Mouse (Mus musculus) cerebellum, postnatal 25 days (tissue): Measurements from ENCODE around the gene Pdia4.
"Not testable (repeated sequence)": the region's sequence is repeated elsewhere in the genome, so short reads cannot be mapped to it uniquely, and the experiment has no call there.

ENCODE experiments used
- DNase-seq, 2 experiments: peaks; one replicate each; pipeline ENCODE4 v3.0.0; 2021; ENCODE audit warnings: mixed read lengths in 2 of 2

Pdia4 gene

GRCm38 (mm10) chr6:47813257-47813878 lies at the start of gene Pdia4:
Gene Pdia4 (minus strand): TSS chr6:47813430.
- DNase-seq: peak; percentile 97 to 98

GRCm38 (mm10) chr6:47857729-47858128 lies 44.5 kb upstream of the Pdia4 start:
- DNase-seq: not testable (repeated sequence)

DNA sequence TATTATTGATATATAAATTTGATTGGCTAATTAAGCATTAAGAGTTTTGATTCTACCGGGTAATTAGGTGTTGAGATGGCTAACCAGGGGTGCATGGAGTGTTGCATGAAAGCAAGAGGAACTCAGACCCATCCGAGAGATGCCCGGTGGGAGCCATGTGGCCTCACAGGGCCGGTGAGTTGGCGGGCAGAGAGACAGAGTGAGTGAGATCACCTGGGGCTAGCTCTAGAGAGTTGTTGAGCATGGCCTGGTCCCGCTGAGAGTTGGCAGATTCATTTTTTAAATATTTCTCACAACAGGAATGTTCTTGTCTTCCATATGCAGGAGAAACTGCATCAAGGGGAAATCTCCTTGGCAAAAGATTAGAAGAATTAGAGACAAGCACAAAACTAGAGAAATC lies 44.0 kb upstream of the Pdia4 start:
- DNase-seq: peak; percentile 31 to 51

DNA sequence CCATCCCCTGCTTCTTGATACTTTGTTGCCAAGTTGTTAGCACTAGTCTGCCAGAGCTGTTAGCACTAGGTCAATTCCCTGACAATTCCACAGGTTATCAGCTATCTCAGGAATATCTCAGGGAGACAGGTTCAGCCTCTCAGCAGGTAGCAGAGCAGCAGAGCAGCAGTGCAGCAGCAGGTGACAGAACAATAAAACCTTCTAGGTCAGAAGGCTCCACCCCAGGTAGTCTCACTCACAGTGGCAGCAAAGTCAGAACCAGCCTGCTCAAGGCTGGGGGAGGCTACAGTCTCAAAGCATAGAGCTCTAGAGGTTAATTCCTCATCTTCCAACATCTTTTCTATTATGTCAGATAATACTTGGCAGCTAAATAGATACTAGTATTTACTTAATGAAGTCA lies 32.5 kb upstream of the Pdia4 start:
- no peak for DNase-seq

DNA sequence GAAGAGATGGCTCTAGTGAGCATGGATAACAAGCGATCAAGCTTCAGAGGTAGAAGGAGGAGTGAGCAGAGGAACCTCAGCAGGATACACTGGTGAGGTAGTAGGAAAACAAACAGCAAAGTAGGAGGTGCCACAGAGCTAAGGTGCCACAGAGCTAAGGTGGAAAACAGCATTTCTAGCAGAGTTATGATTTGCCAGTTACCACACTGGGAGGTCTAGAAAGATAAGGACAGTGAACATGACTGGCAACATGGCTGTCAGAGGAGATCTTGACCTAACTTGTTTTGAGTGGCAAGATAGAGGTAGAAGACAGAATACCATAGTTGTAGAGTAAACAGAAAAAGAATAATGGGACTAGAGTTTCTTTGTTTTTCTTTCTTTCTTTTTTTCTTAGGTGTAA lies 29.1 kb upstream of the Pdia4 start:
- DNase-seq: no peak

DNA sequence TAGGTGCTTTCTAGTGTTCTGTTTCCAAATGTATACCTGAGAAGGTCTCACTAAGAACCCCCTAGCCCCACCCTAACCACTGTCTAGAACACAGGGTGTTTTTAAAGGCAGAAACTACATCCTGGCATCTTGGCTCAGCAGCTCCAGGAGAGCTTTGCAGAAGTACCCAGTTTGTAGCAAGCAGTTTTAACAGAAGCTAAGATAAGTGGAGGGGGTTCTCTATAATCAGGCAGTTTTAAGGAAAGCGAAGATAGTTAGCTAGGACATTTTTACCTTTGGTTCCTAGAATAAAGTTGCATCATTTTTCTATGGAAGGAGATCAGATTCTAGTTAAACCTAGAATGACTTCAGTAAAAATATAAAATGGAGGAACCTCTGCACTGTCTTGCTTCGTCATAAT lies 28.6 kb upstream of the Pdia4 start:
- no peak for DNase-seq

DNA sequence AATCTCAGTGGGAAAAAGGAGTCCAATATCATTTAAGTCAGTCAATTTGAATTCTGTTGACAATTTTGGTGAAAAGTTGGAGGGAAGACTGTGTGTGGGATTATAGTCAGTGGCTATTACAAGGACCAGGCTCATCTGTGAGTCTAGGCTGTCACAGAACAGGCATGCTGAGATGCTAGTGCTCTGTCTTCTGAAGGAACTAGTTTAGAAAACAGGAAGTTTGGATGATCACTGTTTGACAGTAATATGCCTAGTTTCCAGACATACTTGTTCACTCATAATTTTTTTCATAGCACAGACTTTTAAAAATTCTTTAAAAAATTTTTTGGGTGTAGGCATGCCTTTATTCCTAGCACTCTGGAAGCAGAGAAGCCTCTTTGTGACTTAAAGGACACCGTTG lies 27.8 kb upstream of the Pdia4 start:
- no peak for DNase-seq

DNA sequence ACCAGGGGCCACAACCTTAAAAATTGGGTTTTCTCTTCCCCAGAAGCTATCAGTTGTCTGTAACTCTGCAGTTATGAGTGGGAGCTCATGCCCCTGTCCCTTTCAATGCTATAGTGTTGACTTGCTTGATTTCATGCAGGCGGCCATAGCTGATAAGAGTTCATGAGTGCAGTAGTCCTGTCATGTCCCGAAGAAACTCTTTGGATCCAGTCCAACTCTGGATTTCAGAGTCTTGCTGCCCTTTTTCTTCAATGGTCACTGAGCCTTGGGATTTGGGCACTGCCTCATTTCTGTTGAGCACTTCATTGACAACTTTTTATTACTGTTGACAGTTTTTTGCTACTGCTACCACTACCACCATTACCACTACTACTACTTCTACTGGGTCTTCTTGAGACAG lies 24.4 kb upstream of the Pdia4 start:
- DNase-seq: no peak

GRCm38 (mm10) chr6:47835984-47836521 lies 22.8 kb upstream of the Pdia4 start:
- peak; percentile 82 for DNase-seq

DNA sequence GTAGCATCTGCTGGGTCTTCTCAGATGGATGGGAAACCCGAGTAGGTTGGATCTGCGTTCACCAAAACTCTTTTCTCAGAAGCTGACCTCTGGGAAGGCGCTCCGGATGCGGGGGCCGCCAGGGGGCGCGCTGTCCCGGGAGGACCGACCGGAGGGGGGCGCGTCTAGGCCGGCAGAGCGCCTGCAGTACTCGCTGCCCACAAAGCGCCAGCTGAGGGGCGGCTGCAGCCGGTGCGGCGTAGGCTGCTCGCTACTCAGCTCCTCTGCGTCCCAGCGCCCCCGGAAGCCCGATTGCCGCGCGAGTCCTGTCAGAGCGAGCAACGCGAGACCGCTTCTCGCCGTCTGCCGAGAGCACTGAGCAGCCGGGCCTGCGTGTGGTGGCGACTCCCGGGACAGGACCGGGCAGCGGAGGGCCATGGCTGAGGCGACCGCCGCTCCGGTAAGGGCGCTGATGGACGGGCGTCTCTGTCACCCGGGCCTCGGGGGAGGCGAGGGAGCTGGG lies 22.3 kb upstream of the Pdia4 start, which contains the start of gene Zfp398:
Gene Zfp398 (plus strand): TSS at position 180 of the 502 bp plus-strand sequence.
- peak; percentile 99 for DNase-seq

DNA sequence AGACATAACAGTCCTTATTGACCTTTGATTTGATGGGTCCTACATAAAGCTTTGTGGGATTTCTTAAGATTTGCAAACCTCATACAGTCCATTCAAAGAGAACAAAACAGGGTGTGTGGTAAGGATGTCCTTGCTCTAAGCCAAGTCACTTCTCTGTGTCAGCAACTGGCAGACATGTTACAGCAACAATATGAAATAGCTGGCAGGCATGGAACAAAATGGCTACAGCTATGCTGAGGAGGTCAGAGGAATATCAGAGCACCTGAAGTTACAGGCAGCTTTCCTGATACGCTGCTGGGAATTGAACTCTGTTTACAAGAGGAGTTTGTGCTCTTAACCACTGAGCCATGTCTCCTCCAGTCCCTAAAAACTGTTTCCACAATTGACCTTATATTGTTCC lies 19.0 kb upstream of the Pdia4 start:
- no peak for DNase-seq

DNA sequence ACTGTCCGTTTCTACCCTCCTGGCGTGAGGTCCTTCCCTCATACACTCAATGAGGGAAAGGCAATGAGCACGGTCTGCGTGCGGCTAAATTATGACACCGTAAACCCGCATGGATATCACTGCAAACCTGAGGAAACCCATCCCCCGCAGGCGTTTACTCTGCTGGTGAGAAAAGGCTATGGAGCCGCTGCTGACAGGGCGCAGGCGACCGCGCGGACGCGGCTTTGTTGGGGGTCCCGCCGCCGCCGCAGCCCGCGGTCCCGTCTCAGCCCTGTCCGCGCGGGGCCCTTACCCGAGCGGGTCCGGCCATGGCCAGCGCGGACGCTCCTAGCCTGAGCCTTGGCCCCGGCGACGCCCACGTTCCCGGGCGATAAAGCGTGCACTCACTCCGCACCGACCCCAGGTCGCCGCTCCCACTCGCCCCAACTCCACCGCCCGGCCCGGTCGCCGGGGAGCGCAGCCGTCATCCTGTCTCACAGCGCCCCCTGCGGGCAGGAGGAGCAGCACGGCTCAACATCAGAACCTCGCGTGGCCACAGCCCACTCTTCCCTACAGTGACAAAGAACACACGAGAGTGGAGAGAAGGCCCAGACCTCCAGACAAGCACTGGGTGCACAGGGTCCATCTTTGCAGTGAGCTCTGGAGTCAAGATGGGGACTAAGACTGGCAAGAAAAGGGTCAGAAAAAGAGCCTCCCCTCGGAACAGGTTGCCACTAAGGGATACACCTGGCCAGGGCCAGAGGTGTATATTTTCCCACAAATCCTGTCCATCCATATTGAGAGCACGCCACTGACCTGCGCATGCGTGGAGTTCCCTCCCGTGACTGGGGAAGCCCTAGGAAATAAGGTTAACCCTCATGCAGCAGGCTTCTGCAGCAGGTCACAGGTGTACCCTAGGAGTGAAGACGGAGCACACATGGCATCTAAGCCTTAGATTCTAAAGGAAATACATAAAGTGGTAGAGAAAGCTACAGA lies 17.2 kb upstream of the Pdia4 start, which contains the start of gene Zfp786:
Gene Zfp786 (minus strand): TSS at position 764 of the 975 bp plus-strand sequence.
- DNase-seq: peak; percentile 98 to 99

GRCm38 (mm10) chr6:47828950-47829349 lies 15.7 kb upstream of the Pdia4 start:
- no peak for DNase-seq

DNA sequence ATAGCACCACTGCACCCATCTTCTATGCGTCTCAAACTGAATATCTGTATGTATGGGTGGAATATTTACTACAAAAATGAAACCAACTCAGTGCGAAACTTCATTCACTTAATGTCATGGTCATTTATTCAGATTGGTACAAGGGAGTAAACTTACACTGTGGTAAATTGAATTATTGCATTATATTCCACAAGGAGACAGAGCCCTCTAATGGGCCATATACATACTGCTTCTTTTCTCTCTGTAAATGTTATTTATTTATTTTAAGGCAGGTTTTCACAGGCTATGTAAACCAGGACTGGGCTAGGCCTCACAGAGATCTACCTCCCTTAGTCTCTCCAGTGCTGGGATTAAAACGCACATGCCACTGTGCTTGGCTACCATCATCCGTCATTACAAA lies 14.2 kb upstream of the Pdia4 start:
- DNase-seq: no peak

DNA sequence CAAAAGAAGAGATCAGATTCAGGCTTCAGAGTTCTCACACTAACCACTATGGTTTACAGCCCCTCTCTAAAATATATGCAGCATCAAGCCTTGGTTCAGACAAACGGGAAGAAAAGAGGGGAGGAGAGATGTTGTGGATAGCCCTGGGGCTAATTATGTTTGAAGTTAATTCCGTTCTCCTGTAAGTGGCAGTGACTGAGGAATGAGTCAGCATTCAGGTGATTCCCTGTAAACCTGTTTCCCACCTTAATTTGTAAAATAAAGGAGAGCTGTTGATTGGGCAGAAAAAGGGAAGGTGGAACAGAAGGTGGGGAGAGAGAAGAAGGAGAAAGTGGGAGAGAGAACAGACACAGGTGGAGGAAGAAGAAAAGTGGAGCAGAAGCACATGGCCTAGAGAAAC lies 11.0 kb upstream of the Pdia4 start:
- DNase-seq: no peak

DNA sequence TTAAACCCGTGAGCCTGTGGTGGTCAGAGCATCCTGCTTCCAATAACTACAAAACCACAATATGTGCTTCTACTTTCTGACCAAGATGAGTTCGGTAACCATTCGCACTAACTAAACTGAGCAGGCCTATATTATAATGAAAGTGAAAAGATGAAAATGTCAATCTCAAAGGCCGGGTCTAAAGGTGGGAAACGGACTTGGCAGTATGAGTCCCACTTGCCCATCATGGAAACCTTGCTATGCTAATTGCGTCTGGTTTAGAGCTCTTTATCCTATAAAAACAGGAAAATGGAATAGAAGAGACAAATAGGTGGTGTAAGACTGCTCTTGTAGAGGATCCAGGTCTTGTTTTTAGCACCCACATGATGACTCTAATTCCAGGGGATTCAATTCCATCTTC lies 8.5 kb upstream of the Pdia4 start:
- no peak for DNase-seq

DNA sequence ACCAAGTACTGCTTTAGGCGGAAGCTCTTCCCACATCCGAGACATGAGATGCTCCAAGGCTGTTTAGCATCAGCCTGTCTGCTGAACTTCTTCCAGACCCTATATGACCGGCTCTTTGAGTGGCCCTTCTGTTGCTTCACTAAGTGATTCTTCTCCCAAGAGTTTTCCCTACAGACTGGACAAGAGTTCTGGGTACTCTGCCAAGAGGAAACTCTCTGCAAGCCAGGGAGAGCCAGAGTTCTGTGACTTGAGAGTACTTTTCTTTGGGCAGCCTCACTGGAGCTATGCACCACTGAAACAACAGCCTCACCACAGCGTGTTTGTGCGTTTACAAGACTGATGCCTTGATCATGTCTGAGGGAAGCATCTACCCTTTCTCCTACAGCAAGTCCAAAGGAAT lies 8.0 kb upstream of the Pdia4 start:
- no peak for DNase-seq

DNA sequence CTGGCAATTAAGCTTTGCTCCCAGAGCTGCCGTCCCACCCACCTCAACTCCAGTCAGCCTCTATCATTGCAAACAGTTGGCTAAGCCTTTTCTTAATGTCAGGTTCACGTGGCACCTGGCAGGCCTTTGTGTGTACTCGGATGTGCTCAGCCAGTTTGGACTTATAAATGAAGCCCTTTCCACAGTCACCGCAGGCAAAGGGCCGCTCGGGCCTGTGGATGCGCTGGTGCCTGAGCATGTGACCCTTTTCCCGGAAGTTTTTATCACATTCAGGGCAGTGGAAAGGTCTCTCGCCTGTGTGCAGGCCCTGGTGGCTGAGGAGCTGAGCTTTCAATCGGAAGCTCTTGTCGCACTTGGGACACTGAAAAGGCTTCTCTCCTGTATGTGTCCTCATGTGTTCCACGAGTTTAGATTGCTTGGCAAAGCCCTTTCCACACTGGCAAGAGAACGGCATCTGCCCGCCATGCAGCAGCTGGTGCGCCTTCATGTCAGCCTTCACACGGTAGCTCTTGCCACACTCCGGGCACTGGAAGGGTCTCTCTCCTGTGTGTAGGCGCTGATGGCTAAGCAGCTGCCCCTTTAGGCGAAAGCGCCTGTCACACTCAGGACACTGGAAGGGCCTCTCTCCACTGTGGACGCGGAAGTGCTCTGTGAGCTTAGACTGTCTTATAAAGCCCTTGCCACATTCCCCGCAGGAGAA lies 6.5 kb upstream of the Pdia4 start:
- DNase-seq: peak in 1 of 2 experiments; percentile 16

DNA sequence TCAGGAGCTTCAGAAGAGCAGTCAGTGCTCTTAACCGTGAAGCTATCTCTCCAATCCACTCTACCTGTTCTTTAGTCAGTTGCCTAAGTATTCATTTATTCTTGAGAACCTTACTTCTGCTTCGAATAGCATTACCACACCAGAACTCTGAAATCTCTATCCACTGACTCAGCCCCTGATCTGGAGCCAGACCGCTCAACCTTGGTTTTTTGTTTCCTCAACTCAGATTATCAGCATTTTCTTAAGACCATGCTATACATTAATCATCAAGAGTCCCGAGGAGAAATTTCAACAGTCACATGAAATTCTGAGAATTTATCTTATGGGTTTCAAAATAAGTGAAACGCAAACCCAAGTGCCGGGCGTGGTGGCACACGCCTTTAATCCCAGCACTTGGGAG lies 5.5 kb upstream of the Pdia4 start:
- no peak for DNase-seq

- DNase-seq: no peak
Observed at GRCm38 (mm10) chr6:47816151-47816550, 2.9 kb upstream of the Pdia4 start.

DNA sequence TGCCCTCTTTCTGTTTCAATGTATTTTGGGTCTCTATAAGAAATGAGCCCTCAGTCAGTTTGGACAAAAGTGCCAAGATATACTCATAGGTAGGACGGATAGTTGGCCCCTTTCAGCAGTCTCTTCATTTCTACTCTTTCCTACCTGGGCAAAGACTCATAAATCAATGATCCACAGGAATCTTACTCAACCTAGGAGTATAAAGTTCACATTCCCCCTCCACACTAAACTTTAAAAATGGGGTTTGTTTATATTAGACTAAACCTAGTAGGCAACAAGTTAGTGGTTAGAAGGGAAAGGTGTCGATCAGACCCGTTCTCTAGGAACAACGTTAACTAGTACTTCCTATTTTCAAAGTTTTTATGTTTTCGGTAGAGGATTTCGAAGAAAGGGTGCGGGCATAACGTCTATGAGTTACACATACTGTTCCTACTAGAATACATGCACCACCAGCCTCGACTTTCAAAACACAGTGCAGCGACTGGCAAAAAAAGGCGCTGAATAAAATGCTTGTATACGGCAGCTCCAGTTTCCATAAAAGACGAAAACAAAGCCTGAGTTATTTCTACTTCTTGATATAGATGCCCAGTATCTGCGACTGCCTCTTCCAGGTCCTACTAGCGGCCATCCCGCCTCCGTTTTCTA lies 837 bp downstream of the Pdia4 start:
- DNase-seq: no peak

GRCm38 (mm10) chr6:47811324-47811723 lies 1.9 kb downstream of the Pdia4 start:
- no peak for DNase-seq
